ENCODE assay signal across 18 mouse cellular contexts in genomic region chr7:45507583-45507982, GRCm38 (mm10). TPM values are rescaled to one million over a fixed set of nuclear protein-coding genes. Genes with fewer than 3 reads are reported as not detected.
DNase-seq lines count a peak whose midpoint lies in the region; ATAC-seq and TF ChIP-seq lines count a peak whose summit lies in the region.
"Had no signal": no experiment of that assay in that cellular context is flagged by ENCODE, and none has a peak within 500 bp of the region (broad histone marks: within the 10 kb centered on the region; RNA-seq: fewer than 3 reads in every experiment).

No protein-coding gene starts in this region.

- H3K4me1 ChIP-seq in liver, embryonic 12.5 days = peaks cover 38% of the 10 kb centered on the region
- 0 out of 2 replicates have a peak, but pooled peaks cover 14% of the 10 kb centered on the region for H3K4me1 ChIP-seq in intestine, postnatal 0 days (replicated peaks; ENCODE audit: control insufficient read depth, insufficient read depth, low read length)
- H3K4me1 ChIP-seq in liver, embryonic 13.5 days (replicated peaks) = peaks cover 57% of the 10 kb centered on the region
- peaks cover 6% of the 10 kb centered on the region; the same call in 1 of the 2 replicates for H3K4me1 ChIP-seq in stomach, postnatal 0 days (replicated peaks; ENCODE audit: control insufficient read depth, insufficient read depth)
- peaks cover 21% of the 10 kb centered on the region for H3K4me1 ChIP-seq in hindbrain, embryonic 10.5 days (replicated peaks)

- peak overlapping the region; percentile 83 for H3K4me3 ChIP-seq in liver, embryonic 12.5 days
- H3K4me3 ChIP-seq in intestine, postnatal 0 days (ENCODE audit: low read depth, low read length) = no peak overlapping the region
- peak overlapping the region; percentile 95 for H3K4me3 ChIP-seq in liver, embryonic 13.5 days (replicated peaks)
- H3K4me3 ChIP-seq in stomach, postnatal 0 days (ENCODE audit: low read depth, low read length) = no peak overlapping the region
- H3K4me3 ChIP-seq in hindbrain, embryonic 10.5 days = no peak overlapping the region
- H3K4me3 ChIP-seq: forebrain, embryonic 15.5 days; hindbrain, embryonic 12.5 days; layer of hippocampus, adult 2 months; left cerebral cortex, adult 2 months; lung, embryonic 15.5 days; midbrain, embryonic 15.5 days had no signal

- H3K4me2 ChIP-seq in liver, embryonic 12.5 days = peak overlapping the region; percentile 94
- H3K4me2 ChIP-seq in intestine, postnatal 0 days (replicated peaks; ENCODE audit: low read depth) = peak overlapping the region; percentile 87; the same call in 1 of the 2 replicates
- peak overlapping the region; percentile 97 for H3K4me2 ChIP-seq in liver, embryonic 13.5 days
- H3K4me2 ChIP-seq in stomach, postnatal 0 days (replicated peaks; ENCODE audit: low read depth) = no peak overlapping the region
- H3K4me2 ChIP-seq: forebrain, embryonic 15.5 days; hindbrain, embryonic 12.5 days; lung, embryonic 15.5 days; midbrain, embryonic 15.5 days had no signal

- TF ChIP-seq EP300 in stomach, postnatal 0 days (optimal IDR thresholded peaks at IDR 0.05) = no peak

- 87% methylated on average over 6 of the region's 6 CpGs for WGBS in liver, embryonic 12.5 days (ENCODE audit: insufficient replicate concordance)
- WGBS in intestine, postnatal 0 days = 32% methylated on average over 6 of the region's 6 CpGs
- whole genome bisulfite sequencing in liver, embryonic 13.5 days (ENCODE audit: insufficient replicate concordance) = 79% methylated on average over 6 of the region's 6 CpGs
- WGBS in stomach, postnatal 0 days = 77% methylated on average over 6 of the region's 6 CpGs
- WGBS in hindbrain, embryonic 10.5 days = 92% methylated on average over 6 of the region's 6 CpGs

- no peaks in the 10 kb centered on the region for H3K9me3 ChIP-seq in liver, embryonic 12.5 days (replicated peaks)
- H3K9me3 ChIP-seq in intestine, postnatal 0 days (ENCODE audit: control insufficient read depth) = no peaks in the 10 kb centered on the region
- no peaks in the 10 kb centered on the region for H3K9me3 ChIP-seq in liver, embryonic 13.5 days (replicated peaks)
- H3K9me3 ChIP-seq in stomach, postnatal 0 days (ENCODE audit: control insufficient read depth, low read length) = no peaks in the 10 kb centered on the region
- H3K9me3 ChIP-seq in hindbrain, embryonic 10.5 days = no peaks in the 10 kb centered on the region
- H3K9me3 ChIP-seq: forebrain, embryonic 15.5 days; hindbrain, embryonic 12.5 days; lung, embryonic 15.5 days; midbrain, embryonic 15.5 days had no signal

- no peaks in the 10 kb centered on the region for H3K27me3 ChIP-seq in liver, embryonic 12.5 days (replicated peaks)
- no peaks in the 10 kb centered on the region for H3K27me3 ChIP-seq in intestine, postnatal 0 days (replicated peaks; ENCODE audit: control insufficient read depth, insufficient read depth, low read length)
- H3K27me3 ChIP-seq in liver, embryonic 13.5 days = no peaks in the 10 kb centered on the region
- H3K27me3 ChIP-seq in stomach, postnatal 0 days (ENCODE audit: control insufficient read depth, insufficient read depth, low read length) = no peaks in the 10 kb centered on the region
- no peaks in the 10 kb centered on the region for H3K27me3 ChIP-seq in hindbrain, embryonic 10.5 days (ENCODE audit: insufficient read depth, poor library complexity, severe bottlenecking)
- H3K27me3 ChIP-seq: forebrain, embryonic 15.5 days; hindbrain, embryonic 12.5 days; lung, embryonic 15.5 days; midbrain, embryonic 15.5 days had no signal

- peak overlapping the region; percentile 98 for H3K27ac ChIP-seq in liver, embryonic 12.5 days
- H3K27ac ChIP-seq in intestine, postnatal 0 days (ENCODE audit: low read depth, low read length) = peak overlapping the region; percentile 87
- peak overlapping the region; percentile 98 for H3K27ac ChIP-seq in liver, embryonic 13.5 days
- peak overlapping the region; percentile 58 for H3K27ac ChIP-seq in stomach, postnatal 0 days (replicated peaks)
- no peak overlapping the region for H3K27ac ChIP-seq in hindbrain, embryonic 10.5 days
- H3K27ac ChIP-seq: forebrain, embryonic 15.5 days; hindbrain, embryonic 12.5 days; layer of hippocampus, adult 2 months; left cerebral cortex, adult 2 months; lung, embryonic 15.5 days; midbrain, embryonic 15.5 days had no signal

- peak overlapping the region; percentile 88 for H3K9ac ChIP-seq in liver, embryonic 12.5 days
- no peak overlapping the region for H3K9ac ChIP-seq in intestine, postnatal 0 days (ENCODE audit: low read depth, low read length)
- H3K9ac ChIP-seq in liver, embryonic 13.5 days = peak overlapping the region; percentile 79
- H3K9ac ChIP-seq in stomach, postnatal 0 days (ENCODE audit: low read length) = no peak overlapping the region
- H3K9ac ChIP-seq: forebrain, embryonic 15.5 days; hindbrain, embryonic 12.5 days; lung, embryonic 15.5 days; midbrain, embryonic 15.5 days had no signal

- H3K36me3 ChIP-seq in liver, embryonic 12.5 days = peaks cover 53% of the 10 kb centered on the region
- H3K36me3 ChIP-seq in intestine, postnatal 0 days (ENCODE audit: control insufficient read depth, insufficient read depth) = peaks cover 24% of the 10 kb centered on the region; the same call in 1 of the 2 replicates
- peaks cover 52% of the 10 kb centered on the region for H3K36me3 ChIP-seq in liver, embryonic 13.5 days
- H3K36me3 ChIP-seq in stomach, postnatal 0 days (ENCODE audit: control insufficient read depth, insufficient read depth, low read length) = peaks cover 4% of the 10 kb centered on the region
- H3K36me3 ChIP-seq in hindbrain, embryonic 10.5 days = peaks cover 40% of the 10 kb centered on the region

- no peak for DNase-seq in liver
- no peak for DNase-seq in liver, embryonic 13.5 days
- peak; percentile 77 for DNase-seq in stomach, postnatal 0 days (ENCODE audit: low spot score)
- DNase-seq in hindbrain, embryonic 10.5 days (ENCODE audit: low spot score) = no peak
- DNase-seq in neural tube, embryonic 10.5 days (ENCODE audit: extremely low spot score, low spot score) = no peak
- DNase-seq: cerebellum, postnatal 14 days; embryo, embryonic 11 days; heart, adult 18-20 months had no signal

- ATAC-seq in liver, embryonic 12.5 days = no peak
- ATAC-seq in intestine, postnatal 0 days = peak; percentile 67
- ATAC-seq in liver, embryonic 13.5 days (ENCODE audit: low read depth) = no peak
- peak; percentile 60 for ATAC-seq in stomach, postnatal 0 days (ENCODE audit: low FRiP score, low TSS enrichment)
- ATAC-seq: forebrain, embryonic 15.5 days; inflammation-experienced regulatory T-cells, adult 6 months; midbrain, embryonic 15.5 days had no signal

- TF ChIP-seq CTCF in intestine, postnatal 0 days (IDR thresholded peaks at IDR 0.05; ENCODE audit: low read depth) = no peak
- TF ChIP-seq CTCF in stomach, postnatal 0 days (IDR thresholded peaks at IDR 0.05; ENCODE audit: low read depth) = no peak

RNA-seq across cellular contexts. Expression of gene Nucb1, which starts 2.6 kb away (rescaled TPM):
- 140 and 146 TPM in 2 replicates for polyA plus RNA-seq in liver, embryonic 12.5 days (2016; fragmentation: Nextera tagmentation; extraction: Ambion mirVana)
- polyA plus RNA-seq in intestine, postnatal 0 days (2015; fragmentation: Nextera tagmentation; extraction: Ambion mirVana) = 199 and 218 TPM in 2 replicates
- 110 and 127 TPM in 2 replicates for polyA plus RNA-seq in liver, embryonic 13.5 days (2015; fragmentation: Nextera tagmentation; extraction: Ambion mirVana)
- 196 and 199 TPM in 2 replicates for polyA plus RNA-seq in stomach, postnatal 0 days (2015; fragmentation: Nextera tagmentation; extraction: Ambion mirVana)
- polyA plus RNA-seq in hindbrain, embryonic 10.5 days (2016; fragmentation: Nextera tagmentation; extraction: Ambion mirVana) = 110 and 115 TPM in 2 replicates

RNA-seq across cellular contexts. Expression of gene Ppp1r15a, which starts 18.5 kb away (rescaled TPM):
- 157 and 165 TPM in 2 replicates for polyA plus RNA-seq in liver, embryonic 12.5 days (2016; fragmentation: Nextera tagmentation; extraction: Ambion mirVana)
- polyA plus RNA-seq in intestine, postnatal 0 days (2015; fragmentation: Nextera tagmentation; extraction: Ambion mirVana) = 7.4 and 9.0 TPM in 2 replicates
- 180 and 197 TPM in 2 replicates for polyA plus RNA-seq in liver, embryonic 13.5 days (2015; fragmentation: Nextera tagmentation; extraction: Ambion mirVana)
- 21.6 and 26.6 TPM in 2 replicates for polyA plus RNA-seq in stomach, postnatal 0 days (2015; fragmentation: Nextera tagmentation; extraction: Ambion mirVana)
- polyA plus RNA-seq in hindbrain, embryonic 10.5 days (2016; fragmentation: Nextera tagmentation; extraction: Ambion mirVana) = 18.6 and 20.2 TPM in 2 replicates

RNA-seq across cellular contexts. Expression of gene Plekha4, which starts 18.5 kb away (rescaled TPM):
- polyA plus RNA-seq in liver, embryonic 12.5 days (2016; fragmentation: Nextera tagmentation; extraction: Ambion mirVana) = 0.80 and 0.87 TPM in 2 replicates
- 0.80 and 1.6 TPM in 2 replicates for polyA plus RNA-seq in intestine, postnatal 0 days (2015; fragmentation: Nextera tagmentation; extraction: Ambion mirVana)
- polyA plus RNA-seq in liver, embryonic 13.5 days (2015; fragmentation: Nextera tagmentation; extraction: Ambion mirVana) = 0.43 and 0.52 TPM in 2 replicates
- 7.9 and 8.0 TPM in 2 replicates for polyA plus RNA-seq in stomach, postnatal 0 days (2015; fragmentation: Nextera tagmentation; extraction: Ambion mirVana)
- polyA plus RNA-seq in hindbrain, embryonic 10.5 days (2016; fragmentation: Nextera tagmentation; extraction: Ambion mirVana) = 4.1 and 4.5 TPM in 2 replicates

RNA-seq across cellular contexts. Expression of gene Dhdh, which starts 19.0 kb away (rescaled TPM):
- 2.8 and 3.1 TPM in 2 replicates for polyA plus RNA-seq in liver, embryonic 12.5 days (2016; fragmentation: Nextera tagmentation; extraction: Ambion mirVana)
- 1.1 and 1.2 TPM in 2 replicates for polyA plus RNA-seq in intestine, postnatal 0 days (2015; fragmentation: Nextera tagmentation; extraction: Ambion mirVana)
- polyA plus RNA-seq in liver, embryonic 13.5 days (2015; fragmentation: Nextera tagmentation; extraction: Ambion mirVana) = 2.0 and 2.2 TPM in 2 replicates
- 1.1 and 1.3 TPM in 2 replicates for polyA plus RNA-seq in stomach, postnatal 0 days (2015; fragmentation: Nextera tagmentation; extraction: Ambion mirVana)
- 4.8 and 6.7 TPM in 2 replicates for polyA plus RNA-seq in hindbrain, embryonic 10.5 days (2016; fragmentation: Nextera tagmentation; extraction: Ambion mirVana)

RNA-seq across cellular contexts. Expression of gene Gm45808, which starts 21.0 kb away (rescaled TPM):
- polyA plus RNA-seq in liver, embryonic 12.5 days (2016; fragmentation: Nextera tagmentation; extraction: Ambion mirVana) = not detected in 2 replicates
- polyA plus RNA-seq in intestine, postnatal 0 days (2015; fragmentation: Nextera tagmentation; extraction: Ambion mirVana) = not detected in 2 replicates
- polyA plus RNA-seq in liver, embryonic 13.5 days (2015; fragmentation: Nextera tagmentation; extraction: Ambion mirVana) = not detected in 2 replicates
- not detected in 2 replicates for polyA plus RNA-seq in stomach, postnatal 0 days (2015; fragmentation: Nextera tagmentation; extraction: Ambion mirVana)
- not detected in 2 replicates for polyA plus RNA-seq in hindbrain, embryonic 10.5 days (2016; fragmentation: Nextera tagmentation; extraction: Ambion mirVana)
- polyA plus RNA-seq: forebrain, embryonic 15.5 days; hindbrain, embryonic 12.5 days; inflammation-experienced regulatory T-cells, adult 6 months; limb, embryonic 11.5 days; lung, embryonic 15.5 days; midbrain, embryonic 15.5 days had no signal

Comparison
In these comparisons a context has a peak if more than half of its experiments do, and no peak if none do; other contexts are left out.
1. ATAC-seq: peak in intestine, postnatal 0 days (single experiment) and stomach, postnatal 0 days (single experiment); none in liver, embryonic 12.5 days (single experiment) and liver, embryonic 13.5 days (single experiment).
2. H3K4me3 ChIP-seq: peak in liver, embryonic 12.5 days (single experiment) and liver, embryonic 13.5 days (single experiment); none in intestine, postnatal 0 days (single experiment), stomach, postnatal 0 days (single experiment) and hindbrain, embryonic 10.5 days (single experiment).
3. H3K9ac ChIP-seq: peak in liver, embryonic 12.5 days (single experiment) and liver, embryonic 13.5 days (single experiment); none in intestine, postnatal 0 days (single experiment) and stomach, postnatal 0 days (single experiment).